Mouse (Mus musculus) left cerebral cortex, postnatal 10 days (tissue): ENCODE data around the gene Eef1akmt1. TPM values are rescaled to one million over a fixed set of nuclear protein-coding genes. Genes with fewer than 3 reads are reported as not detected.
A peak's percentile ranks its signal among the peaks of the same experiment; 100 is the strongest.

Source experiments
- DNase-seq, 2 experiments: peaks; one replicate each; pipeline ENCODE4 v3.0.0; 2021 to 2022; ENCODE audit warnings: low spot score in 2 of 2, mixed read lengths in 1 of 2; ENCODE audit errors: extremely low spot score in 1 of 2
- intact Hi-C: fragments of 180-260 bp; cut with DNase I; formaldehyde crosslinking; loops from one replicate; pipeline ENCODE4 v1.15.1; 2025
- total RNA-seq, 2 experiments: library from RNA; stranded (reverse); gene quantifications; 2 replicates each; pipeline ENCODE4 v1.2.3; 2021

Eef1akmt1 gene
- total RNA-seq, 2 experiments from 2014 or later: 35.7 to 36.3 TPM

DNA sequence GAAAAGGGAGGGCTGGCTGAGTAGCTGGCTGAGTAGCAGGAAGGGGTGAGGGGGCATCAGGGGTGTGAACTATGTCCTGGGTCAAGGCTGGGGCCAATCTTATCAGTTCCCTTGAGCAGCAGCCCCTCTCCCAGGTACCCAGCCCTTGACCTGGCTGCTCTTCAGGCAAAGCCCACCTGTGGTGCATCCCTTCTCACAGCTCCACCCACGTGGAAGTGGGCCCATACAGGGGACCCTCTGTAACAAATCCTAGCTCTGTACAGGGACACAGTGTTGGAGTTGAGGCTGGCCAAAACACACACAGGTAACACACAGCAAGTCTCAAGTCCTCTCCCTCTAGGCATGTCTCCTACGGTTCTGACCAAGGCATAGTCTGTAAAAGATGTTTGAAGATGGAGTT, 43.8 kb downstream of the Eef1akmt1 start:
- intact Hi-C loops: no loop called here
- no peak for DNase-seq

DNA sequence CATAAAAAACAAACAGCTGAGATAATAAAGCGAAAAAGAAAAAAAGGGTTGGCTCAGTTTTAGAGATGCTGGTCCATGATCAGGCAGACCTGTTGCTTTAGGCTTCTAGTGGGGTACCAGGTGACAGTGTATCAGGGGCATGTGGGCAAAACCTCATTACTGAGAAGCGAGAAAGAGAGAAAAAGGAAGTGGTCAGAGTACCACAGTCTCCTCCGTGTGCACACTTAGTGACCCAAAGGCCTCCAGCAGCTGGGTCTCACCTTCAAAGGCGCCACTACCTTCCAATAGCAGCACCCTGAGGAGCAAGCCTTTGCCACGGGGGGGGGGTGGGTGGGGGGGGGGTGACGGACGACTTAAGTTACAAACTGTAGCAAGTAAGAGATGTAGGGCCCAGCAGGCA, 44.3 kb downstream of the Eef1akmt1 start:
- intact Hi-C loops: no loop called here
- no peak for DNase-seq

DNA sequence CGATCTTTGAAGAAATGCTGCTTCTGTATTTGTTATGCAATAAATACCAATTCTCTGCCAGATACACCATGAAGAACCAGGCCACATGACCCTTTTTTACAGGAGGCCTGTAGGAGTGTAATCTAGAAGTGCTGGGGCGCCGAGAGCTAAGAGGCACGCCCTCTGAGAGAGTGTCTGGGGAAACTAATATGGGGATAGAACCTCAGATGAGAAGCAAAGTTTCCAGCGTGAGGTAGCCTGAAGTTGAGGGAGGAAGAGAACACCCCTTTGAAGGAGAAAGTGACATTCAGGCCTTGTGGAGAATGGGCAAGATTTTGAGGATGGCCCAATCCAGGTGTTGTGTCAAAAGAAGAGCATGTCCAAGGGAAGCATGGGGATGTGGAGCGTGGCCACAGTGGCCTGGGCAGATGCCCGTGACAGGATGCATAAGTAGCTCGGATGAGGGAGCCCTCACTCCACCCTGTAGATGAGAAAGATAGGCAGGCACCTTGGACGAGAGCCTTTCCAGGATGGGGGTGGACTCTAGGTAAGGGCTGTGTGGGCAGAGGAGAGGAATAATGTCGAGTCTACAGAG, 45.3 kb downstream of the Eef1akmt1 start:
- DNase-seq: no peak
- intact Hi-C loops: no loop called here

DNA sequence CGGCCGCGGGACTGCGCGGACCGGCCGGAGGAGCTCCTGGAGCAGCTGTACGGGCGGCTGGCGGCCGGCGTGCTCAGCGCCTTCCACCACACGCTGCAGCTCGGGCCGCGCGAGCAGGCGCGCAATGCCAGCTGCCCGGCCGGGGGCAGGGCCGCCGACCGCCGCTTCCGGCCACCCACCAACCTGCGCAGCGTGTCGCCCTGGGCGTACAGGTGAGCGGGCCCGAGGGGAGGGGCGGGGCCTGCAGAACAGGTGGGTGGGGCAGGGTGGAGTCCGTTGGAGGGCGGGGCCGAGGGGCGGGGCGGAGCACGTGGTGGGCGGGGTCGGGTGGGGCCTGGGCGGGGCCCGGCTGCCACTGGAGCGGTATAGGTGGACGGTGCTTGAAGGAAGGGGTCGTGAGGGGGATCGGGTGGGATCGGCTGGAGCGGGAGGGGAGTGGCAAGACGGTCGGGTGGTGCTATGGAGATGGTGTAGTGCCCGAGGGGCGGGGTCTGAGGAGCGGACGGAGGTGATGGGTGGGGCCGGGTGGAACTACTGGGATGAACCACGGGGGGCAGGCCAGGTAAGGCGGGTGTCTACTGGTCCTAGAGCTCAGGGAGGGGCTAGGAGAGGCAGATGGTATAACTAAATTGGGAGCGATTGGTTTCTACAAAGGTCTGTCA, 45.9 kb downstream of the Eef1akmt1 start:
- peak; percentile 68 to 83 for DNase-seq
- intact Hi-C loops: no loop called here

DNA sequence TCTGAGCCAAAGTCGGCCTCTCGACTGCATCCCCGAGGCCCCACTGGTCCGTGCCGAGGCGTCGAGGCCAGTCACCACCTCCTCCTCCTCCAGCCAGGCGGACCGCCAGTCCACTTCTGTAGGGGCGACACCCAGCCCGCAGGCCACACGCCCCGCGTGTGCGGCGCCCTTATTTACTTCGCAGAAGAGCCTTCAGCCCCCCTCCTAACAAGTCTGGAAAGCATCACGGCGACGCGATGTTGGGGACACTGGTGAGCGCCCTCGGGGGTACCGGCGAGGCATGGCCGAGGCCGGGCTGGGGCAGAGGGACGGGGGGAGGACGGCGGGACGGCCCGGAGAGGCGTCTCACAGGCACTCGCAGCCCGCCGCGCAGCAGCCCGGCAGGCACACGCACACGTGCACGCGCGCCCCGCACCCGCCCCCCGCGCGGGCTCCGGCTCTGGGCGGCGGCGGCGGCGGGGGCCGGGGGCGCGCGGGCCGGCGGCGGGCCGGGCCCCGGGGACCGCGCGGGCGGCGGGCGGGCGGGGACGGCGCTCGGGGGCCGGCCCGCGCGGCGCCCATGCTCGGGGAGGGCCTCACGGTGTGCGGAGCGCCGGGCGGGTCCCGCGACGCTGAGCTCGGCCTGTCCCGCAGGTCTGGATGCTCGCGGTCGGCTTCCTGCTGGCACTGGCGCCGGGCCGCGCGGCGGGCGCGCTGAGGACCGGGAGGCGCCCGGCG, 46.6 kb downstream of the Eef1akmt1 start, which contains the start of gene Il17d:
Il17d (plus strand) TSS at position 107 of the 717 bp plus-strand sequence.
- peak in 1 of 2 experiments; percentile 65 for DNase-seq

DNA sequence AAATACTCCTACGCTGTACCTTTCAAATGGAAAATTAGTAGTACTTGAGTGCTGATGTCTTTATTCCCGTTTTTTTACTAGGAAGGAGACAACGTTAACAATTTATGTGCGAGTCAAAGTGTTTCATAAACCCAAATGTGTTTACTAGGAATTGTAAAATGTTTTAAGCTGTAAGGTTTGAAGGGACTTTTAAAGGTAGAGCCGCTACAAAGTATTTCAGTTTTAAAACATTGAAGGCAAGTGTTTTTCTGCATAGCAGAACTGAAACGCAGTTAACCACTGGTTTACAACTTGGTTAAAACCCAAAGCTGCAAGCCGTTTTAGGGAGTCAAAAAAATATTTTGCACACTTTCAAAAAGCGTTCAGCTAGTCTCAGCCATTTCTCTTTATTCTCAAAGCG, 47.6 kb downstream of the Eef1akmt1 start:
- intact Hi-C loops: no loop called here
- no peak for DNase-seq

More for the DNA sequence above, 46.6 kb downstream of the Eef1akmt1 start, which contains the start of gene Il17d:
- intact Hi-C loops: no loop called here

DNA sequence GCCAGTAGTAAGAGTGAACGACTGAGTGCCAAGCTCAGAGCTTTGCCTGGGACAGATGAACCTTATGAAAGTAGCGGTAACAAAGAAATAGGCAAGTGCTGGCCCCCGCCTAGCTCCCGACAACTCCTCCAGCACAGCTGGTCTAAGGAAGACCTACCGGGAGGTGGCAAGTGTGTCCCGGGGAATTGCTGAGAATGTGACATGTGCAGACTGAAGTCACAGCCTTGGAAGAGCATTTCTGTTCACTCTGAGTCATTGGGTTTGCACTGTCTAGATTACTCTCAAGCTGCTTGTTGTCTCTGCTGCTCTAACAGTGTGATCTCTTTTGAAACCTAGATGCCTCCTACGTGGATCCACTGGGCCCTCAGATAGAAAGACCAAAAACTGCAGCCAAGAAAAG, 54.4 kb downstream of the Eef1akmt1 start:
- no peak for DNase-seq
- intact Hi-C loops: no loop called here

DNA sequence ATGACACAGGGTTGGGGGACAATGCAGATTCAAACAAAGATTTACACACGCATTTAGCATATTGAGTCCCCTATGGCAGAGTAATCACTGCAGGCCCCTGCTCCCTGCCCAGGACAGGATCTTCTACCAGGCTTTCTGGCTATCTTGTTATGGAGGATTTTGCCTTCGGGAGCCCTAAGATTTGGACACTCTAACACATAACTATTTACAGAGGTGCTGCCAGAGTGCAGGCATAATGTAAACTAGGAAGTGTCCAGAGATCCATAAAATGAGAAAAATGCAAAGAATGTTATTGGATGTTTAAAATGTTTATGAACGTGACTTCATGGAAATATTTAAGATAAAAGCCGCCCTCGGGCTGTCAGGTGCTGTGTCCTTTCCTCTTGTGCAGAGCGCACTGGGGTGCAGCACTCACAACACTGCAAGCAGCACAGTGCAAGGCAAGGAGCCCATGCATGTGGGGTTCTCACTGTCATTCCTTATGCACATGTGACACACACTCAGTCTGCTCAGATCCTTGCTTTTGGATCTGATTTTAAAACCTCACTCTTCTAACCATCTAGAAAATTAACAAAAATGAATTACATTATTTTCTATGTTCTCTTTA, 56.2 kb downstream of the Eef1akmt1 start:
- intact Hi-C loops: no loop called here

DNA sequence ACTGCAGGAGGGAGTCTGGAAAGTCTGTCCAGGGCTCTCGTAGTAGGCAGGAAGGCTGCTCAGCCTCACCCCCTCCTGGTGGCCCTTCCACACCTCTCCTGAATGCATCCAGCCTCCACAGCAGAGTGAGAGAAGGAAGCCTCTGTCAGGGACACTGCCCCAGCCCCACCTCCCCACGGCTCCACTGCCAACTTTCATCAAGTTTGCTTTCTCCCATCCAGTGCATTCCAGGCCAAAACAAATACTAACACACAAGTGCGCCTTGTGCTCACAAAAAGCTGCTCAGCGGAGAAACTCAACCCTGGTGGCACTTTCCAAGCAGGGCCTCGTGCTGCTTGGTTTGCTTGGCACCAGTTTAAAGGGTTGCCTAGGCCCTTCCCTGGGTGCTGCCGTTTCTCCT, 61.9 kb downstream of the Eef1akmt1 start:
- peak; percentile 50 to 60 for DNase-seq
- intact Hi-C loops: no loop called here

More for the DNA sequence above, 56.2 kb downstream of the Eef1akmt1 start:
- no peak for DNase-seq

DNA sequence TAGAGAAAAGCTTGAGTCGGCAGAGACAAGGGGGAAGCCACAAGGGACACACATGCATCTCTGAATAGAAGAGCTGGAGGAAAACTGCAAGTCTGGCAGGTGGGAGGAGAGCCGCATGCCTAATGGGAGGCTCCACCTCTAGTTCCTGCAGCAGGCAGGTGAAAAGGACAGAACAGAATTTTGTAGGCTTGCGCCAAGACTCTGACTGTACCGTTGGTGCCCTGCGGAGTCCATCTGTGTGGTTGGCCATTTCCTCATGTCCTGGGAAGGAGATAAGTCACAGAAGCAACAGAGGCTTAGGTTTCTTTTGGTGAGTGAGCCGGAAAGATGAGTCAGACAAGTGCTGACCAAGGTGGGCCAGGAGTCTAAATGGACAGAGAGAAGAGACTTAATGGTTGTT, 67.7 kb downstream of the Eef1akmt1 start:
- DNase-seq: no peak
- intact Hi-C loops: no loop called here

Other genes with a start within 250 kb of the Eef1akmt1 start
- gene Cryl1, start 173.1 kb downstream of the Eef1akmt1 start, total RNA-seq: 10 to 100 TPM; 24.1 to 25.8 TPM
- gene Ift88, start 147.6 kb downstream of the Eef1akmt1 start, total RNA-seq: 10 to 100 TPM; 16.8 to 18.8 TPM
- gene Il17d, start 46.8 kb downstream of the Eef1akmt1 start, total RNA-seq: 10 to 100 TPM; 12.5 to 14.8 TPM
- 10 to 100 TPM; 14.8 to 15.2 TPM for gene Xpo4, start 93.8 kb upstream of the Eef1akmt1 start, total RNA-seq
- under 1 TPM in 1 of 2 experiments, not detected in 1; 0.65 TPM for gene Gm49361, start 174.5 kb upstream of the Eef1akmt1 start, total RNA-seq
- 10 to 100 TPM in 1 of 2 experiments, 1 to 10 TPM in 1; 9.6 to 14.4 TPM for gene Lats2, start 186.8 kb upstream of the Eef1akmt1 start, total RNA-seq
- 10 to 100 TPM; 33.2 to 69.0 TPM for gene Sap18, start 226.6 kb upstream of the Eef1akmt1 start, total RNA-seq